In genomic region chr17:36252250-36252876, GRCm38 (mm10) we compare ENCODE assay signal across 9 mouse cellular contexts. TPM values are rescaled to one million over a fixed set of nuclear protein-coding genes. Genes with fewer than 3 reads are reported as not detected.
DNase-seq lines count a peak whose midpoint lies in the region; ATAC-seq and TF ChIP-seq lines count a peak whose summit lies in the region.
"Had no signal": no experiment of that assay in that cellular context is flagged by ENCODE, and none has a peak within 500 bp of the region (broad histone marks: within the 10 kb centered on the region; RNA-seq: fewer than 3 reads in every experiment).

No protein-coding gene starts in this region.

- H3K4me1 ChIP-seq in heart, embryonic 16.5 days (ENCODE audit: control insufficient read depth, insufficient read depth, low read length), result peaks cover 6% of the 10 kb centered on the region; the same call in 1 of the 2 replicates
- peaks cover 6% of the 10 kb centered on the region for H3K4me1 ChIP-seq in limb, embryonic 14.5 days (ENCODE audit: control insufficient read depth, insufficient read depth, low read length)
- peaks cover 15% of the 10 kb centered on the region for H3K4me1 ChIP-seq in midbrain, embryonic 12.5 days

- WGBS in heart, embryonic 16.5 days, result 9% methylated on average over 25 of the region's 25 CpGs
- 10% methylated on average over 25 of the region's 25 CpGs for WGBS in limb, embryonic 14.5 days
- 14% methylated on average over 25 of the region's 25 CpGs for WGBS in midbrain, embryonic 12.5 days

- peak overlapping the region; percentile 39 for H3K4me3 ChIP-seq in heart, embryonic 16.5 days (ENCODE audit: low read length)
- peak overlapping the region; percentile 19; the same call in 1 of the 2 replicates for H3K4me3 ChIP-seq in limb, embryonic 14.5 days (replicated peaks; ENCODE audit: low read length)
- H3K4me3 ChIP-seq in midbrain, embryonic 12.5 days, result peak overlapping the region; percentile 25
- H3K4me3 ChIP-seq: erythroblast, embryonic 14.5 days had no signal

- peak overlapping the region; percentile 62 for H3K4me2 ChIP-seq in heart, embryonic 16.5 days (ENCODE audit: low read depth, low read length)
- peak overlapping the region; percentile 33 for H3K4me2 ChIP-seq in limb, embryonic 14.5 days (replicated peaks; ENCODE audit: low read depth, low read length, severe bottlenecking)
- peak overlapping the region; percentile 43 for H3K4me2 ChIP-seq in midbrain, embryonic 12.5 days (replicated peaks)

- no peak overlapping the region for H3K27ac ChIP-seq in heart, embryonic 16.5 days (ENCODE audit: low read length)
- no peak overlapping the region for H3K27ac ChIP-seq in limb, embryonic 14.5 days (replicated peaks; ENCODE audit: low read depth, low read length)
- no peak overlapping the region for H3K27ac ChIP-seq in midbrain, embryonic 12.5 days (replicated peaks)

- H3K9ac ChIP-seq in heart, embryonic 16.5 days (ENCODE audit: low read length), result no peak overlapping the region; the same call in 1 of the 2 replicates
- 0 out of 2 replicates have a peak overlapping the region, but pooled peaks have one; percentile 25 for H3K9ac ChIP-seq in limb, embryonic 14.5 days (ENCODE audit: low read depth, low read length, severe bottlenecking)
- H3K9ac ChIP-seq in midbrain, embryonic 12.5 days (replicated peaks), result 0 out of 2 replicates have a peak overlapping the region, but pooled peaks have one; percentile 12

- H3K36me3 ChIP-seq in heart, embryonic 16.5 days (ENCODE audit: control insufficient read depth, insufficient read depth), result no peaks in the 10 kb centered on the region; the same call in 1 of the 2 replicates
- peaks cover 3% of the 10 kb centered on the region; the same call in 1 of the 2 replicates for H3K36me3 ChIP-seq in limb, embryonic 14.5 days (ENCODE audit: control insufficient read depth, insufficient read depth, low read length)
- 0 out of 2 replicates have a peak, but pooled peaks cover 5% of the 10 kb centered on the region for H3K36me3 ChIP-seq in midbrain, embryonic 12.5 days

- peak; percentile 53 for DNase-seq in CD4-positive, CD25-positive, alpha-beta regulatory T cell, adult 2 months (ENCODE audit: low read depth, low spot score)
- DNase-seq in limb, embryonic 14.5 days (ENCODE audit: low spot score), result no peak
- DNase-seq in thymus, postnatal 25 days, result peak; percentile 62
- no peak for DNase-seq in gastrocnemius, adult 8-10 months (ENCODE audit: low spot score in 2 of 2)
- DNase-seq in spleen, postnatal 14 days (ENCODE audit: low spot score in 2 of 2), result no peak

- peaks cover 12% of the 10 kb centered on the region for H3K27me3 ChIP-seq in heart, embryonic 16.5 days (ENCODE audit: control insufficient read depth, insufficient read depth, low read length)
- H3K27me3 ChIP-seq in limb, embryonic 14.5 days (ENCODE audit: control insufficient read depth, insufficient read depth, low read length), result peaks cover 18% of the 10 kb centered on the region
- H3K27me3 ChIP-seq in midbrain, embryonic 12.5 days, result peaks cover 42% of the 10 kb centered on the region

- no peaks in the 10 kb centered on the region for H3K9me3 ChIP-seq in heart, embryonic 16.5 days (replicated peaks; ENCODE audit: control insufficient read depth, low read length)
- no peaks in the 10 kb centered on the region for H3K9me3 ChIP-seq in limb, embryonic 14.5 days (ENCODE audit: control insufficient read depth, low read length)
- H3K9me3 ChIP-seq in midbrain, embryonic 12.5 days, result no peaks in the 10 kb centered on the region

- peak; percentile 65 for ATAC-seq in activated CD4-positive, CD25-positive, alpha-beta regulatory T cell, adult 4 months
- no peak for ATAC-seq in heart, embryonic 16.5 days (replicated peaks; ENCODE audit: extremely low read depth, insufficient read depth, low FRiP score)
- ATAC-seq in limb, embryonic 14.5 days (ENCODE audit: low FRiP score, low read depth), result peak; percentile 56
- 0 out of 2 replicates have a peak, but pooled peaks have one; percentile 12 for ATAC-seq in midbrain, embryonic 12.5 days (ENCODE audit: low FRiP score, low read depth)

- no peak for TF ChIP-seq POLR2A in limb, embryonic 14.5 days (IDR thresholded peaks at IDR 0.05; ENCODE audit: borderline replicate concordance, extremely low read depth, insufficient read depth, insufficient read length)

RNA-seq across cellular contexts. Expression of gene Rpp21, which starts 5.5 kb away (rescaled TPM):
- polyA plus RNA-seq in activated CD4-positive, CD25-positive, alpha-beta regulatory T cell, adult 4 months (2017; shearing (Covaris generic)), result 100 to 1,000 TPM; 178 to 195 TPM
- 73.2 and 89.1 TPM in 2 replicates for polyA plus RNA-seq in heart, embryonic 16.5 days (2015; fragmentation: Nextera tagmentation; extraction: Ambion mirVana)
- 73.2 and 87.5 TPM in 2 replicates for polyA plus RNA-seq in limb, embryonic 14.5 days (2012; rRNA removed)
- polyA plus RNA-seq in limb, embryonic 14.5 days (2014; fragmentation: Nextera tagmentation; extraction: Ambion mirVana), result 113 and 123 TPM in 2 replicates
- polyA plus RNA-seq in midbrain, embryonic 12.5 days (2016; fragmentation: Nextera tagmentation; extraction: Ambion mirVana), result 83.5 and 88.2 TPM in 2 replicates
- total RNA-seq in gastrocnemius, adult 8-10 months (2022), result 10 to 100 TPM; 31.1 to 42.0 (median 33.5) TPM

RNA-seq across cellular contexts. Expression of gene Trim39, which starts 19.7 kb away (rescaled TPM):
- 10 to 100 TPM in 1 of 2 experiments, 1 to 10 TPM in 1; 9.2 to 13.2 TPM for polyA plus RNA-seq in activated CD4-positive, CD25-positive, alpha-beta regulatory T cell, adult 4 months (2017; shearing (Covaris generic))
- polyA plus RNA-seq in heart, embryonic 16.5 days (2015; fragmentation: Nextera tagmentation; extraction: Ambion mirVana), result 10.4 and 10.7 TPM in 2 replicates
- polyA plus RNA-seq in limb, embryonic 14.5 days (2012; rRNA removed), result 42.6 and 44.6 TPM in 2 replicates
- polyA plus RNA-seq in limb, embryonic 14.5 days (2014; fragmentation: Nextera tagmentation; extraction: Ambion mirVana), result 14.5 and 16.9 TPM in 2 replicates
- 27.4 and 27.6 TPM in 2 replicates for polyA plus RNA-seq in midbrain, embryonic 12.5 days (2016; fragmentation: Nextera tagmentation; extraction: Ambion mirVana)
- total RNA-seq in gastrocnemius, adult 8-10 months (2022), result 1 to 10 TPM; 5.5 to 9.7 (median 7.5) TPM

RNA-seq across cellular contexts. Expression of gene H2-M10.2, which starts 33.9 kb away (rescaled TPM):
- polyA plus RNA-seq in activated CD4-positive, CD25-positive, alpha-beta regulatory T cell, adult 4 months (2017; shearing (Covaris generic)), result not detected
- polyA plus RNA-seq in heart, embryonic 16.5 days (2015; fragmentation: Nextera tagmentation; extraction: Ambion mirVana), result not detected in 2 replicates
- not detected in 2 replicates for polyA plus RNA-seq in limb, embryonic 14.5 days (2012; rRNA removed)
- not detected in 2 replicates for polyA plus RNA-seq in limb, embryonic 14.5 days (2014; fragmentation: Nextera tagmentation; extraction: Ambion mirVana)
- 0.27 and 0.37 TPM in 2 replicates for polyA plus RNA-seq in midbrain, embryonic 12.5 days (2016; fragmentation: Nextera tagmentation; extraction: Ambion mirVana)
- not detected for total RNA-seq in gastrocnemius, adult 8-10 months (2022)
- polyA plus RNA-seq: erythroblast, embryonic 14.5 days had no signal

Comparison
In these comparisons a context has a peak if more than half of its experiments do, and no peak if none do; other contexts are left out.
1. DNase-seq: peak in CD4-positive, CD25-positive, alpha-beta regulatory T cell, adult 2 months (single experiment) and thymus, postnatal 25 days (single experiment); none in limb, embryonic 14.5 days (single experiment), gastrocnemius, adult 8-10 months (0 of 2) and spleen, postnatal 14 days (0 of 2).
2. Peak in every context shown above with its lines, with median percentiles within 50 percentile points of each other: H3K4me2 ChIP-seq and H3K4me3 ChIP-seq.